Mouse (Mus musculus): Measurements from ENCODE around the gene Nol3. TPM values are rescaled to one million over a fixed set of nuclear protein-coding genes. Genes with fewer than 3 reads are reported as not detected.

The Nol3 gene
- polyA plus RNA-seq, 1 experiment from 2014 or later: 1.2 TPM

GRCm38 (mm10) chr8:105323183-105323582 is 47.2 kb downstream of the Nol3 start:
- no peak for ATAC-seq (ENCODE audit: low FRiP score, low TSS enrichment)
- Histone ChIP-seq H3K27ac (replicated peaks) (no peak overlapping the region), H3K4me3 (ENCODE audit: low read depth, low read length) (no peak overlapping the region), H3K9ac (ENCODE audit: low read length) (no peak overlapping the region), H3K36me3 (ENCODE audit: control insufficient read depth, insufficient read depth, low read length) (peaks cover 6% of the 10 kb centered on the region), H3K9me3 (ENCODE audit: control insufficient read depth, low read length) (no peaks in the 10 kb centered on the region), H3K4me1 (replicated peaks; ENCODE audit: control insufficient read depth, insufficient read depth) (peaks cover 12% of the 10 kb centered on the region), H3K27me3 (ENCODE audit: control insufficient read depth, insufficient read depth, low read length) (no peaks in the 10 kb centered on the region), H3K4me2 (replicated peaks; ENCODE audit: low read depth) (no peak overlapping the region)
- no peak for DNase-seq (ENCODE audit: low spot score)
- TF ChIP-seq CTCF (IDR thresholded peaks at IDR 0.05; ENCODE audit: low read depth) (no peak), EP300 (optimal IDR thresholded peaks at IDR 0.05) (no peak)
- 88% methylated on average over 4 of the region's 4 CpGs for WGBS

GRCm38 (mm10) chr8:105325641-105326093 is 49.7 kb downstream of the Nol3 start:
- H3K27me3 ChIP-seq (ENCODE audit: control insufficient read depth, insufficient read depth, low read length): no peaks in the 10 kb centered on the region
- peak overlapping the region; percentile 90 for H3K4me2 ChIP-seq (replicated peaks; ENCODE audit: low read depth)
- H3K4me1 ChIP-seq (replicated peaks; ENCODE audit: control insufficient read depth, insufficient read depth): peaks cover 12% of the 10 kb centered on the region
- peaks cover 25% of the 10 kb centered on the region for H3K36me3 ChIP-seq (ENCODE audit: control insufficient read depth, insufficient read depth, low read length)
- no peak for TF ChIP-seq CTCF (IDR thresholded peaks at IDR 0.05; ENCODE audit: low read depth)
- no peak for TF ChIP-seq EP300 (optimal IDR thresholded peaks at IDR 0.05)
- H3K4me3 ChIP-seq (ENCODE audit: low read depth, low read length): peak overlapping the region; percentile 87
- peak; percentile 19 for ATAC-seq (ENCODE audit: low FRiP score, low TSS enrichment)
- no peak for DNase-seq (ENCODE audit: low spot score)
- no peaks in the 10 kb centered on the region for H3K9me3 ChIP-seq (ENCODE audit: control insufficient read depth, low read length)
- H3K9ac ChIP-seq (ENCODE audit: low read length): peak overlapping the region; percentile 82
- H3K27ac ChIP-seq (replicated peaks): peak overlapping the region; percentile 65; the same call in 1 of the 2 replicates
- WGBS: under 1% methylated on average over 12 of the region's 12 CpGs

- H3K9ac ChIP-seq (ENCODE audit: low read length): peak within 1 kb of the TSS; percentile 82
- no peaks in the 10 kb centered on the region for H3K27me3 ChIP-seq (ENCODE audit: control insufficient read depth, insufficient read depth, low read length)
- TF ChIP-seq EP300 (optimal IDR thresholded peaks at IDR 0.05) (no peak), CTCF (IDR thresholded peaks at IDR 0.05; ENCODE audit: low read depth) (peak; percentile 74)
- DNase-seq (ENCODE audit: low spot score): peak; percentile 97
- H3K4me2 ChIP-seq (replicated peaks; ENCODE audit: low read depth): peak within 1 kb of the TSS; percentile 90
- H3K4me3 ChIP-seq (ENCODE audit: low read depth, low read length): peak within 1 kb of the TSS; percentile 87
- WGBS: under 1% methylated on average over 36 of the region's 36 CpGs
- peaks cover 12% of the 10 kb centered on the region for H3K4me1 ChIP-seq (replicated peaks; ENCODE audit: control insufficient read depth, insufficient read depth)
- H3K36me3 ChIP-seq (ENCODE audit: control insufficient read depth, insufficient read depth, low read length): peaks cover 25% of the 10 kb centered on the region
- peak; percentile 92 for ATAC-seq (ENCODE audit: low FRiP score, low TSS enrichment)
- H3K27ac ChIP-seq (replicated peaks): peak within 1 kb of the TSS; percentile 82
- H3K9me3 ChIP-seq (ENCODE audit: control insufficient read depth, low read length): no peaks in the 10 kb centered on the region
These were observed 50.3 kb downstream of the Nol3 start, which contains the start of the genes Lrrc29 and Tmem208 for GRCm38 (mm10) chr8:105326141-105326672. TSS of gene Lrrc29 (minus strand) at chr8:105326278. TSS of gene Tmem208 (plus strand) at chr8:105326354.

- no peaks in the 10 kb centered on the region for H3K27me3 ChIP-seq (ENCODE audit: control insufficient read depth, insufficient read depth, low read length)
- H3K36me3 ChIP-seq (ENCODE audit: control insufficient read depth, insufficient read depth, low read length): peaks cover 30% of the 10 kb centered on the region
- H3K4me1 ChIP-seq (replicated peaks; ENCODE audit: control insufficient read depth, insufficient read depth): peaks cover 12% of the 10 kb centered on the region
- H3K4me3 ChIP-seq (ENCODE audit: low read depth, low read length): peak overlapping the region; percentile 87
- H3K9ac ChIP-seq (ENCODE audit: low read length): peak overlapping the region; percentile 68
- DNase-seq (ENCODE audit: low spot score): peak; percentile 19
- 34% methylated on average over 6 of the region's 6 CpGs for WGBS
- ATAC-seq (ENCODE audit: low FRiP score, low TSS enrichment): no peak
- TF ChIP-seq EP300 (optimal IDR thresholded peaks at IDR 0.05) (no peak), CTCF (IDR thresholded peaks at IDR 0.05; ENCODE audit: low read depth) (no peak)
- peak overlapping the region; percentile 82 for H3K27ac ChIP-seq (replicated peaks)
- peak overlapping the region; percentile 90 for H3K4me2 ChIP-seq (replicated peaks; ENCODE audit: low read depth)
- H3K9me3 ChIP-seq (ENCODE audit: control insufficient read depth, low read length): no peaks in the 10 kb centered on the region
These were observed 51.0 kb downstream of the Nol3 start for GRCm38 (mm10) chr8:105326968-105327367.

- Histone ChIP-seq H3K36me3 (ENCODE audit: control insufficient read depth, insufficient read depth, low read length) (peaks cover 40% of the 10 kb centered on the region), H3K27ac (replicated peaks) (no peak overlapping the region)
- TF ChIP-seq CTCF (IDR thresholded peaks at IDR 0.05; ENCODE audit: low read depth) (no peak), EP300 (optimal IDR thresholded peaks at IDR 0.05) (no peak)
These were observed 54.4 kb downstream of the Nol3 start for GRCm38 (mm10) chr8:105330325-105330724.

GRCm38 (mm10) chr8:105331469-105331868 is 55.5 kb downstream of the Nol3 start:
- no peak overlapping the region for H3K9ac ChIP-seq (ENCODE audit: low read length)
- TF ChIP-seq EP300 (optimal IDR thresholded peaks at IDR 0.05): no peak
- no peak for TF ChIP-seq CTCF (IDR thresholded peaks at IDR 0.05; ENCODE audit: low read depth)
- H3K27me3 ChIP-seq (ENCODE audit: control insufficient read depth, insufficient read depth, low read length): no peaks in the 10 kb centered on the region
- H3K4me3 ChIP-seq (ENCODE audit: low read depth, low read length): no peak overlapping the region
- no peak overlapping the region for H3K27ac ChIP-seq (replicated peaks)
- H3K4me2 ChIP-seq (replicated peaks; ENCODE audit: low read depth): no peak overlapping the region
- H3K9me3 ChIP-seq (ENCODE audit: control insufficient read depth, low read length): no peaks in the 10 kb centered on the region
- 96% methylated on average over 22 of the region's 22 CpGs for WGBS
- H3K36me3 ChIP-seq (ENCODE audit: control insufficient read depth, insufficient read depth, low read length): peaks cover 49% of the 10 kb centered on the region
- DNase-seq (ENCODE audit: low spot score) (no peak), ATAC-seq (ENCODE audit: low FRiP score, low TSS enrichment) (no peak)
- H3K4me1 ChIP-seq (replicated peaks; ENCODE audit: control insufficient read depth, insufficient read depth): peaks cover 7% of the 10 kb centered on the region; the same call in 1 of the 2 replicates

More at GRCm38 (mm10) chr8:105330325-105330724, 54.4 kb downstream of the Nol3 start:
- Histone ChIP-seq H3K4me3 (ENCODE audit: low read depth, low read length) (no peak overlapping the region), H3K9me3 (ENCODE audit: control insufficient read depth, low read length) (no peaks in the 10 kb centered on the region), H3K4me2 (replicated peaks; ENCODE audit: low read depth) (no peak overlapping the region), H3K9ac (ENCODE audit: low read length) (no peak overlapping the region), H3K4me1 (replicated peaks; ENCODE audit: control insufficient read depth, insufficient read depth) (peaks cover 11% of the 10 kb centered on the region), H3K27me3 (ENCODE audit: control insufficient read depth, insufficient read depth, low read length) (no peaks in the 10 kb centered on the region)
- WGBS: 93% methylated on average over 12 of the region's 12 CpGs
- DNase-seq (ENCODE audit: low spot score) (no peak), ATAC-seq (ENCODE audit: low FRiP score, low TSS enrichment) (no peak)

MicroRNAs within 50 kb of the gene (microRNA counts, 519-probe panel; counts per million panel counts)
- microRNA mmu-miR-328: 1,498 counts per million, percentile 1 among the panel's probes with 10 or more counts

Small RNAs within 50 kb of the gene (microRNA-seq; reads per million reads assigned to microRNA genes)
- gene Gm27320: not detected
- 232 reads per million, percentile 56 among the genes with 10 or more reads in this experiment for gene Mir328

Other genes with a start within 250 kb of the Nol3 start
- 0.96 and 1.3 TPM in 2 replicates for gene Ces3a, start 227.5 kb upstream of the Nol3 start, polyA plus RNA-seq (2015; fragmentation: Nextera tagmentation; extraction: Ambion mirVana)
- gene Ces3b, start 192.4 kb upstream of the Nol3 start, polyA plus RNA-seq (2015; fragmentation: Nextera tagmentation; extraction: Ambion mirVana): not detected in 2 replicates
- gene Ces4a, start 144.3 kb upstream of the Nol3 start, polyA plus RNA-seq (2015; fragmentation: Nextera tagmentation; extraction: Ambion mirVana): not detected in 2 replicates
- gene Cbfb, start 105.5 kb upstream of the Nol3 start, polyA plus RNA-seq (2015; fragmentation: Nextera tagmentation; extraction: Ambion mirVana): 31.4 and 33.5 TPM in 2 replicates
- 19.1 and 21.5 TPM in 2 replicates for gene D230025D16Rik, start 51.0 kb upstream of the Nol3 start, polyA plus RNA-seq (2015; fragmentation: Nextera tagmentation; extraction: Ambion mirVana)
- gene B3gnt9, start 21.0 kb upstream of the Nol3 start, polyA plus RNA-seq (2015; fragmentation: Nextera tagmentation; extraction: Ambion mirVana): 14.7 and 15.4 TPM in 2 replicates
- gene Tradd, start 11.5 kb upstream of the Nol3 start, polyA plus RNA-seq (2015; fragmentation: Nextera tagmentation; extraction: Ambion mirVana): 28.6 and 30.5 TPM in 2 replicates
- 3.5 and 3.7 TPM in 2 replicates for gene Fbxl8, start 11.5 kb upstream of the Nol3 start, polyA plus RNA-seq (2015; fragmentation: Nextera tagmentation; extraction: Ambion mirVana)
- gene Hsf4, start 6.3 kb upstream of the Nol3 start, polyA plus RNA-seq (2015; fragmentation: Nextera tagmentation; extraction: Ambion mirVana): 0.23 and 0.34 TPM in 2 replicates
- gene 4931428F04Rik, start 13.7 kb downstream of the Nol3 start, polyA plus RNA-seq (2015; fragmentation: Nextera tagmentation; extraction: Ambion mirVana): 1.9 and 3.0 TPM in 2 replicates
- gene Exoc3l, start 20.0 kb downstream of the Nol3 start, polyA plus RNA-seq (2015; fragmentation: Nextera tagmentation; extraction: Ambion mirVana): 3.4 and 3.7 TPM in 2 replicates
- 31.0 and 38.5 TPM in 2 replicates for gene E2f4, start 21.5 kb downstream of the Nol3 start, polyA plus RNA-seq (2015; fragmentation: Nextera tagmentation; extraction: Ambion mirVana)
- gene Elmo3, start 29.5 kb downstream of the Nol3 start, polyA plus RNA-seq (2015; fragmentation: Nextera tagmentation; extraction: Ambion mirVana): 17.1 and 19.9 TPM in 2 replicates
- 2.7 and 2.8 TPM in 2 replicates for gene Lrrc29, start 50.1 kb downstream of the Nol3 start, polyA plus RNA-seq (2015; fragmentation: Nextera tagmentation; extraction: Ambion mirVana)
- gene Tmem208, start 50.2 kb downstream of the Nol3 start, polyA plus RNA-seq (2015; fragmentation: Nextera tagmentation; extraction: Ambion mirVana): 105 and 111 TPM in 2 replicates
- gene Fhod1, start 71.8 kb downstream of the Nol3 start, polyA plus RNA-seq (2015; fragmentation: Nextera tagmentation; extraction: Ambion mirVana): 0.63 and 0.93 TPM in 2 replicates
- 0.29 and 0.40 TPM in 2 replicates for gene Slc9a5, start 72.7 kb downstream of the Nol3 start, polyA plus RNA-seq (2015; fragmentation: Nextera tagmentation; extraction: Ambion mirVana)
- gene Plekhg4, start 97.1 kb downstream of the Nol3 start, polyA plus RNA-seq (2015; fragmentation: Nextera tagmentation; extraction: Ambion mirVana): 0.05 and 0.10 TPM in 2 replicates
- not detected in 2 replicates for gene Kctd19, start 137.4 kb downstream of the Nol3 start, polyA plus RNA-seq (2015; fragmentation: Nextera tagmentation; extraction: Ambion mirVana)
- 0.08 and 0.19 TPM in 2 replicates for gene Lrrc36, start 137.4 kb downstream of the Nol3 start, polyA plus RNA-seq (2015; fragmentation: Nextera tagmentation; extraction: Ambion mirVana)
- gene Tppp3, start 195.4 kb downstream of the Nol3 start, polyA plus RNA-seq (2015; fragmentation: Nextera tagmentation; extraction: Ambion mirVana): 89.9 and 99.8 TPM in 2 replicates
- gene Zdhhc1, start 220.8 kb downstream of the Nol3 start, polyA plus RNA-seq (2015; fragmentation: Nextera tagmentation; extraction: Ambion mirVana): 15.6 and 17.2 TPM in 2 replicates
- gene Hsd11b2, start 242.6 kb downstream of the Nol3 start, polyA plus RNA-seq (2015; fragmentation: Nextera tagmentation; extraction: Ambion mirVana): 2.5 and 2.8 TPM in 2 replicates

All from stomach, postnatal 0 days (tissue).